Mouse (Mus musculus) urinary bladder, postnatal 36 days (tissue): ENCODE data around the gene Acnat1.
"Not testable (repeated sequence)": the region's sequence is repeated elsewhere in the genome, so short reads cannot be mapped to it uniquely, and the experiment has no call there.

ENCODE experiments used
- DNase-seq, 2 experiments: peaks; one replicate each; pipeline ENCODE4 v3.0.0; 2022; ENCODE audit warnings: low spot score in 2 of 2, mixed read lengths in 1 of 2

Acnat1 gene

GRCm38 (mm10) chr4:49473435-49474100 lies at the start of gene Acnat1:
Gene Acnat1 (minus strand): TSS chr4:49473912.
- DNase-seq = no peak

GRCm38 (mm10) chr4:49522576-49522975 lies 48.9 kb upstream of the Acnat1 start:
- no peak for DNase-seq

- DNase-seq = no peak
Observed at GRCm38 (mm10) chr4:49521346-49521745, 47.6 kb upstream of the Acnat1 start.

- peak; percentile 89 to 93 for DNase-seq
Observed at GRCm38 (mm10) chr4:49520572-49521340, 47.0 kb upstream of the Acnat1 start, which contains the start of the genes Mrpl50 and Zfp189. Gene Mrpl50 (minus strand): TSS chr4:49521093. Gene Zfp189 (plus strand): TSS chr4:49521176.

GRCm38 (mm10) chr4:49519476-49519875 lies 45.8 kb upstream of the Acnat1 start:
- DNase-seq = no peak

- no peak for DNase-seq
Observed at GRCm38 (mm10) chr4:49514441-49514840, 40.7 kb upstream of the Acnat1 start.

GRCm38 (mm10) chr4:49512636-49513035 lies 38.9 kb upstream of the Acnat1 start:
- no peak for DNase-seq

- not testable (repeated sequence) for DNase-seq
Observed at GRCm38 (mm10) chr4:49510236-49510835, 36.6 kb upstream of the Acnat1 start.

- no peak for DNase-seq
Observed at GRCm38 (mm10) chr4:49509183-49509582, 35.5 kb upstream of the Acnat1 start.

- DNase-seq = no peak
Observed at GRCm38 (mm10) chr4:49506386-49506785, 32.7 kb upstream of the Acnat1 start, which contains the start of gene Baat. Gene Baat (minus strand): TSS chr4:49506557.

- DNase-seq = no peak
Observed at GRCm38 (mm10) chr4:49503563-49503962, 29.9 kb upstream of the Acnat1 start.

GRCm38 (mm10) chr4:49485934-49486650 lies 12.4 kb upstream of the Acnat1 start:
- DNase-seq = not testable (repeated sequence)

- no peak for DNase-seq
Observed at GRCm38 (mm10) chr4:49485442-49485841, 11.7 kb upstream of the Acnat1 start.

- DNase-seq = peak; percentile 5 to 7
Observed at GRCm38 (mm10) chr4:49480896-49481295, 7.2 kb upstream of the Acnat1 start.

- no peak for DNase-seq
Observed at GRCm38 (mm10) chr4:49480104-49480760, 6.5 kb upstream of the Acnat1 start.

GRCm38 (mm10) chr4:49479035-49479434 lies 5.3 kb upstream of the Acnat1 start:
- DNase-seq = not testable (repeated sequence)

- no peak for DNase-seq
Observed at GRCm38 (mm10) chr4:49478118-49478877, 4.6 kb upstream of the Acnat1 start.

- no peak for DNase-seq
Observed at GRCm38 (mm10) chr4:49474583-49474982, 871 bp upstream of the Acnat1 start.

- no peak for DNase-seq
Observed at GRCm38 (mm10) chr4:49469435-49470151, 4.1 kb downstream of the Acnat1 start.

- DNase-seq = no peak
Observed at GRCm38 (mm10) chr4:49467360-49467759, 6.4 kb downstream of the Acnat1 start.
